Mouse (Mus musculus) erythroblast, embryonic 14.5 days (primary cell): ENCODE data around the gene Dnajc8.
A peak's percentile ranks its signal among the peaks of the same experiment; 100 is the strongest.

Experiments used
- GATA1 ChIP-seq: IDR thresholded peaks from 2 replicates; pipeline ENCODE4 v1.6.1; 2012; ENCODE audit warnings: low read length, inconsistent platforms, mixed read lengths
- TAL1 ChIP-seq: IDR thresholded peaks from 3 replicates; pipeline ENCODE4 v1.6.1; 2012; ENCODE audit warnings: low read length, inconsistent platforms, mixed read lengths

- TF ChIP-seq GATA1 (peak; percentile 45; the same call in 1 of the 2 replicates), TAL1 (no peak)
Measured at GRCm38 (mm10) chr4:132535406-132536121, at the start of gene Dnajc8.
